Mouse (Mus musculus) intestine, embryonic 15.5 days (tissue): ENCODE results near the gene Cldn7. TPM values are rescaled to one million over a fixed set of nuclear protein-coding genes. Genes with fewer than 3 reads are reported as not detected.

ENCODE experiments used
- ATAC-seq: fragments of 200-750 bp; cut with Nextera tagmentation; 2 replicates; pipeline ENCODE4 v1.8.0; 2017; ENCODE audit warnings: moderate TSS enrichment, moderate library complexity
- H3K27ac ChIP-seq: fragments of 300-500 bp; sonication (generic); 2 replicates; pipeline ENCODE4 v1.5.1; 2015; ENCODE audit warnings: mild to moderate bottlenecking, inconsistent platforms
- H3K27me3 ChIP-seq: fragments of 300-500 bp; sonication (generic); replicated peaks from 2 replicates; pipeline ENCODE4 v1.6.1; 2015; ENCODE audit warnings: inconsistent platforms
- H3K36me3 ChIP-seq: fragments of 300-500 bp; sonication (generic); 2 replicates; pipeline ENCODE4 v1.6.1; 2015; ENCODE audit warnings: inconsistent platforms
- H3K4me1 ChIP-seq: fragments of 300-500 bp; sonication (generic); replicated peaks from 2 replicates; pipeline ENCODE4 v1.6.1; 2015; ENCODE audit warnings: inconsistent platforms
- H3K4me2 ChIP-seq: fragments of 300-500 bp; sonication (generic); replicated peaks from 2 replicates; pipeline ENCODE4 v1.6.1; 2015; ENCODE audit warnings: mild to moderate bottlenecking, inconsistent platforms
- H3K4me3 ChIP-seq: fragments of 300-500 bp; sonication (generic); replicated peaks from 2 replicates; pipeline ENCODE4 v1.5.1; 2015; ENCODE audit warnings: inconsistent platforms
- H3K9ac ChIP-seq: fragments of 300-500 bp; sonication (generic); 2 replicates; pipeline ENCODE4 v1.6.1; 2015; ENCODE audit warnings: inconsistent platforms
- H3K9me3 ChIP-seq: fragments of 300-500 bp; sonication (generic); 2 replicates; pipeline ENCODE4 v1.6.1; 2016; ENCODE audit warnings: inconsistent platforms
- WGBS: fragments of 180-500 bp; shearing (Covaris S2); methylation state at CpG from one replicate; pipeline ENCODE4 v1.1.7; 2015; 5-methylcytosine and 5-hydroxymethylcytosine counted together
- polyA plus RNA-seq: library from polyadenylated mRNA; unstranded; fragments of >200 nt; fragmentation: Nextera tagmentation; extraction: Ambion mirVana; gene quantifications from 2 replicates; pipeline ENCODE4 v1.2.1, GENCODE M21; 2015

Gene Cldn7
- polyA plus RNA-seq, 1 experiment from 2014 or later, result 977 TPM

DNA sequence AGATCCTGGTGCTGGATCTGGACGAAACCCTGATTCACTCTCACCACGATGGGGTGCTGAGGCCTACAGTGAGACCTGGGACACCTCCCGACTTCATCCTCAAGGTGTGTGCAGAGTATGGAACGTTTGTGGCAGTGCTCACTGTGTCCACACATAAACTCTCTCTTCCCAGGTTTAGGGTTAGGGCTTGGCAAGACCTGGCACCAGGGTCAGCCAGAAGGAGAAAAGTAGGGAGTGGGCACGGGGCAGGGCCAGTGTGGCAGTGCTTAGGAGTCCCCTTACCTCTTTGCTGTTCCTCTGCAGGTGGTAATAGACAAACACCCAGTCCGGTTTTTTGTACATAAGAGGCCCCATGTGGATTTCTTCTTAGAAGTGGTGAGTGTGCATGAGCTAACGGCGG lies 19.9 kb downstream of the Cldn7 start:
- WGBS, result 89% methylated on average over 8 of the region's 8 CpGs
- no peak for ATAC-seq
- Histone ChIP-seq H3K27ac (no peak overlapping the region), H3K4me2 (no peak overlapping the region), H3K9me3 (no peaks in the 10 kb centered on the region), H3K4me3 (no peak overlapping the region), H3K36me3 (peaks cover 36% of the 10 kb centered on the region), H3K9ac (no peak overlapping the region), H3K27me3 (no peaks in the 10 kb centered on the region), H3K4me1 (peaks cover 16% of the 10 kb centered on the region)

DNA sequence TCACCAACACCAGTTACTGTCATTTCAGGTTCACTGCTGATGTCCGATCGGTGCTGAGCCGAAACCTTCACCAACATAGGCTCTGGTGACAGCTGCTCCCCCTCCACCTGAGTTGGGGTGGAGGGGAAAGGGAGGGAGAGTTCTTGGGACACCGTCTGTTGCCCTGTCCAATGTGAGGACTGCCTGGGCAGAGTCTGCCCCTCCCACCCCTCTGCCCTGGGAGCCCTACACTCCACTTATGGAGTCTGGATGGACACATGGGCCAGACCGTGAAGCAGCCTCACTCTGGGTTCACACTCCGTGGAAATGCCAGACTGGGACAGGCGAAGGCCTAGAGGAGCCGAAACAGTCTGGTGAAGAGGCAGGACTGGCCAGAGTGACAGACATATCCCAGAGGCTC lies 25.4 kb downstream of the Cldn7 start:
- 87% methylated on average over 8 of the region's 8 CpGs for WGBS
- Histone ChIP-seq H3K4me1 (peaks cover 5% of the 10 kb centered on the region), H3K27me3 (no peaks in the 10 kb centered on the region), H3K9ac (no peak overlapping the region), H3K4me2 (no peak overlapping the region), H3K27ac (0 out of 2 replicates have a peak overlapping the region, but pooled peaks have one; percentile 40), H3K36me3 (peaks cover 37% of the 10 kb centered on the region), H3K9me3 (no peaks in the 10 kb centered on the region), H3K4me3 (no peak overlapping the region)
- ATAC-seq, result no peak

DNA sequence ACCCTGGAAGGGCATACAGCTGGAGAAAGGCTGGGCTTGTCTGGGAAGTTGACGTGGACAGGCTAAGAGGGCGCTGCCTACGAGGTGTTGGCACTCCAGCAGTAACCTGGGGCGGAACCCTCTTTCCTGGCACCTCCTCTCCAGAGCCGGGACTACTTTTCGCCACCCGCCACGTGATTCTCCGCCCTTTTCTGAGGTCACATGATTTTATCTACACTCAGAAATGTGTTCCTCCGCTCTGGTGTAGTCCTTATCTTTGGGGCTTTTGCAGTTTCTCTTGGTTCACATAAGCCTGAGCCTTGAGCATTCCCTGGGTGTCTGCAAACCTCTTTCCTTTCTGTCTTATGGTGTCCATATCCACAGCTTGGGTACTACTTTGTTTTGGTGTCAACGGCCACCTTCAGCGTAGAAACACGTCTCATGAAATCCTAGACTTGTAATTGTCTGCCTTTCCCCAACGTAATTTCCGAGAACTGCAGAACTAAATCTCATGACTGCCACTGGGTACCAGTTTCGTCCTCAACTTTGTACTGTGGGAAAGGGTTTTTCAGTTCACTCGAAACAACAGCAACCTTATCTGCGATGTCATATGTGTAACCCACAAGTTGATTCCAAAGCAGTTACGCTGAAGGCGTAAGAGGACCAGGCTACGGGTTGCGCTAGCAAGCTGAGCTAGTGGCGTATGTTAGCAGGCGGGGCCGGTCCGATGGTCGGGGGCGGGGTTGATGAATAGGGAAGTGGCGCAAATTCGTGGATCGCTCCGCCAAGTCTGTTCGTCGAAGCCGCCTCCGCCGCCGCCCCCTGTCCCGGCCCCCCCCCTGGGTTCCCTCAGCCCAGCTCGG lies 26.5 kb downstream of the Cldn7 start, which contains the start of gene Gabarap:
Gene Gabarap (plus strand): TSS at position 294 of the 842 bp plus-strand sequence.
- H3K4me3 ChIP-seq, result peak within 1 kb of the TSS; percentile 71
- H3K27ac ChIP-seq, result peak within 1 kb of the TSS; percentile 94
- peak within 1 kb of the TSS; percentile 85 for H3K9ac ChIP-seq
- no peaks in the 10 kb centered on the region for H3K27me3 ChIP-seq
- peaks cover 31% of the 10 kb centered on the region for H3K36me3 ChIP-seq
- WGBS, result under 1% methylated on average over 40 of the region's 40 CpGs
- peak; percentile 78 for ATAC-seq
- H3K4me1 ChIP-seq, result peaks cover 5% of the 10 kb centered on the region
- H3K9me3 ChIP-seq, result no peaks in the 10 kb centered on the region
- peak within 1 kb of the TSS; percentile 80 for H3K4me2 ChIP-seq

DNA sequence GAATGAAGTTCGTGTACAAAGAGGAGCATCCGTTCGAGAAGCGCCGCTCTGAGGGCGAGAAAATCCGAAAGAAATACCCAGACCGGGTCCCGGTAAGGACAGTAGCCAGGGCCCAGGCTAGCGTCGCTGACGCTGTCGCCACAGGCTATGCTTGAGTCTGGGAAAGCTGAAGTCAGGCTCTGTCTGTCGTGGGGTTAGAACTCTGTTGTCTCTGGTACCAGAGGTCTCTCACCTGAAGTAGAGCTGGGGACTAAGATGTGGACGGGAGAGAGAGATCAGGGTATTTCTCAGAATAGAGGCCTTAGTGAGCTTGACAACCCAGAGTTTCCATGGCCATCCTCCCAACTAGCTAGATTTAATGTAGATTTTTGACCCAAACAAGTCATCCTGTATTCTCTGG lies 27.1 kb downstream of the Cldn7 start:
- no peaks in the 10 kb centered on the region for H3K27me3 ChIP-seq
- peaks cover 5% of the 10 kb centered on the region for H3K4me1 ChIP-seq
- peak overlapping the region; percentile 94 for H3K27ac ChIP-seq
- H3K4me2 ChIP-seq, result peak overlapping the region; percentile 80
- H3K9me3 ChIP-seq, result no peaks in the 10 kb centered on the region
- H3K9ac ChIP-seq, result peak overlapping the region; percentile 85
- peak overlapping the region; percentile 71 for H3K4me3 ChIP-seq
- H3K36me3 ChIP-seq, result peaks cover 27% of the 10 kb centered on the region
- under 1% methylated on average over 15 of the region's 15 CpGs for WGBS
- ATAC-seq, result peak; percentile 19

DNA sequence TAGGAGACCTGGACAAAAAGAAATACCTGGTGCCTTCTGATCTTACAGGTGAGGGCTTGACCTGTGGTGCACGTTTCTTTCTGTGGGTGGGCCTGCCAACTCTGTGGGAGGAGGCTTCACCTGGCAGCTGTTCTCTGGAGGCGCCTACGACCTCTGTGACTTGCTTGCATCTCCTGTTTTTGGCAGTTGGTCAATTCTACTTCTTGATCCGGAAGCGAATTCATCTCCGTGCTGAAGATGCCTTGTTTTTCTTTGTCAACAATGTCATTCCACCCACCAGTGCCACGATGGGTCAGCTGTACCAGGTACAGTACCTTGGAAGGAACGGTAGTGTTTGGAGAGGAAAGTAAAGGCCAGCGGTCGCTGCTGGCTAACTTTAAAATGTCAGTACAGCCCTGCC lies 27.8 kb downstream of the Cldn7 start:
- Histone ChIP-seq H3K36me3 (peaks cover 23% of the 10 kb centered on the region), H3K4me1 (peaks cover 8% of the 10 kb centered on the region), H3K27ac (no peak overlapping the region), H3K27me3 (no peaks in the 10 kb centered on the region), H3K4me2 (peak overlapping the region; percentile 80), H3K9me3 (no peaks in the 10 kb centered on the region), H3K9ac (0 out of 2 replicates have a peak overlapping the region, but pooled peaks have one; percentile 9), H3K4me3 (peak overlapping the region; percentile 71)
- no peak for ATAC-seq
- WGBS, result 80% methylated on average over 10 of the region's 10 CpGs

DNA sequence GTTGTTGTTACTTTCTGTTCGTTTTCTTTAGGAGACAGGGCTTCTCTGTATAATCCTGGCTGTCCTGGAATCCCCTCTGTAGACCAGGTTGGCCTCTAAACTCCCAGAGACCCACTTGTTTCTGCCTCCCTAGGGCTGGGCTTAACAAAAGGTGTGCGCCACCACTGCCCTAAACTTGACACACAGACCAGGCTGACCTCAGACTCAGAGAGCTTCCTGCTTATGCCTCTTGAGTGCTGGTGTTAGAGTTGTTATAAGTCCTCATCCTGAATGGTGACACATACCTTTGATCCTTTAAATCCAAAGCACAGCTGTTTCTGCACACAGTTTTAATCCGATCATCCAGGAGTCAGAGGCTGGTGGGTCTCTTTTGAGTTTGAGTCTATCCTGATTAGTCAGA lies 28.4 kb downstream of the Cldn7 start:
- Histone ChIP-seq H3K9me3 (no peaks in the 10 kb centered on the region), H3K4me2 (peak overlapping the region; percentile 80), H3K4me1 (peaks cover 13% of the 10 kb centered on the region), H3K9ac (no peak overlapping the region), H3K27me3 (no peaks in the 10 kb centered on the region), H3K27ac (no peak overlapping the region), H3K4me3 (0 out of 2 replicates have a peak overlapping the region, but pooled peaks have one; percentile 71), H3K36me3 (peaks cover 19% of the 10 kb centered on the region)
- no peak for ATAC-seq
- 83% methylated on average over 3 of the region's 3 CpGs for WGBS

DNA sequence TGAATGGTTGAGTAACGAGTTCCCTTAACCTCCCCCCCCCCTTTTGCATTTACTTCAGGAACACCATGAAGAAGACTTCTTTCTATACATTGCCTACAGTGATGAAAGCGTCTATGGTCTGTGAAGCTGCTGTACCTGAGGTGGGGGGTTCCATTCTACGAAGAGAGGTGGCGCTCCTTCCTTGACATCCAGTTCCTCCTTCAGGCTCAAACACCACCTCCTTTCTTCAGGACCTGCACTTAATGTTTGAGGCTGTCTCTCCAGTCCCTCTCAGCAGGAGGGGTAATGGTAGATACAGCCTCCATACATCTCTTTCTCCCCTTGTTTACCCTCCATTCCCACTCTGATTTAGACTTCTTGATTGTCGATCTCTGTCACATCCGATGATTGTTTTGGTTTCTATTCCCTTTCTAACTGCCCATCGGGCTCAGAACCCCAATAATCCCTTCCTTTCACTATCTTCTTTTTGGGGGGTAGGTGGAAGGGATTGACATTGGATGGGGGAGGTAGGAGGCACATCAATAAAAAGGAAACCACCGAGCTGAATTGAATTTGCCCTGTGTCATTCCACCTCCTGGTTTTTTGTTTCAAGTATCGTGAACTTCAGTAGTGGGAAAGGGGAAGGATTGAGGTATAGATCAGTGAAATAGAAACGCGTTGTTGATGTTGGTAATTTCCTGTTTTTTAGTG lies 30.0 kb downstream of the Cldn7 start:
- no peaks in the 10 kb centered on the region for H3K9me3 ChIP-seq
- peaks cover 27% of the 10 kb centered on the region for H3K36me3 ChIP-seq
- peaks cover 24% of the 10 kb centered on the region for H3K4me1 ChIP-seq
- 84% methylated on average over 11 of the region's 11 CpGs for WGBS
- no peaks in the 10 kb centered on the region for H3K27me3 ChIP-seq
- no peak for ATAC-seq
- H3K9ac ChIP-seq, result no peak overlapping the region
- H3K4me3 ChIP-seq, result no peak overlapping the region
- 0 out of 2 replicates have a peak overlapping the region, but pooled peaks have one; percentile 11 for H3K4me2 ChIP-seq
- H3K27ac ChIP-seq, result no peak overlapping the region

DNA sequence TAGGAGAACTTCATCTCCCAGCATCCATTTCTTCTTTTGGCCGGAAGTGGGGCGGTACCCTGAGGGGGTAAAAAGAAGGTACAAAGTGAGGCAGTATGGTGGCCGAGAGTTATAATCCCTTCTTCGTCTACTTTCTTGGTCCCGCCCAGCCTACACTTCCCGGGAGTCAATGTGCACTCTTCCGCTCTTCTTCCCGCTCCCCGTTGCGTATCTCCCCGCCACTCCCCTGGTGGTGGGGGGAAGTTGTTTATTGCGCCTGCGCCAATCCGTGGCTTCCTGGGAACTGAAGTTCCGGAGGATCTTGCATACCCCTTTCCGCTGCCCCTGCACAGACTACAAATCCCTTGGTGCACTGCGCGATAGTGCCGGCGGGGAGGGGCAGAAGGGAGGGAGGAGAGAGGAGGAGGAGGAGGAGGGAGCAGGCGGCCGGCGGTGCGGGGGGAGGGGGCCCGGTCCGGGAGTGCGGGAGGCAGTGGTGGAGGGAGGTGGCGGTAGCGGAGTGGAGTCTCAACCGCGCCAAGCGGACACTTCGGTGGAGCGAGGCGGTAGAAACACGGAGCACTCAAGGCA lies 30.9 kb downstream of the Cldn7 start, which contains the start of gene Phf23:
Gene Phf23 (plus strand): TSS at position 387 of the 570 bp plus-strand sequence.
- Histone ChIP-seq H3K27ac (peak within 1 kb of the TSS; percentile 96), H3K9ac (peak within 1 kb of the TSS; percentile 90), H3K9me3 (no peaks in the 10 kb centered on the region), H3K4me1 (peaks cover 26% of the 10 kb centered on the region), H3K4me2 (peak within 1 kb of the TSS; percentile 60), H3K36me3 (peaks cover 24% of the 10 kb centered on the region), H3K27me3 (no peaks in the 10 kb centered on the region), H3K4me3 (peak within 1 kb of the TSS; percentile 94)
- peak; percentile 82 for ATAC-seq
- WGBS, result under 1% methylated on average over 36 of the region's 36 CpGs

DNA sequence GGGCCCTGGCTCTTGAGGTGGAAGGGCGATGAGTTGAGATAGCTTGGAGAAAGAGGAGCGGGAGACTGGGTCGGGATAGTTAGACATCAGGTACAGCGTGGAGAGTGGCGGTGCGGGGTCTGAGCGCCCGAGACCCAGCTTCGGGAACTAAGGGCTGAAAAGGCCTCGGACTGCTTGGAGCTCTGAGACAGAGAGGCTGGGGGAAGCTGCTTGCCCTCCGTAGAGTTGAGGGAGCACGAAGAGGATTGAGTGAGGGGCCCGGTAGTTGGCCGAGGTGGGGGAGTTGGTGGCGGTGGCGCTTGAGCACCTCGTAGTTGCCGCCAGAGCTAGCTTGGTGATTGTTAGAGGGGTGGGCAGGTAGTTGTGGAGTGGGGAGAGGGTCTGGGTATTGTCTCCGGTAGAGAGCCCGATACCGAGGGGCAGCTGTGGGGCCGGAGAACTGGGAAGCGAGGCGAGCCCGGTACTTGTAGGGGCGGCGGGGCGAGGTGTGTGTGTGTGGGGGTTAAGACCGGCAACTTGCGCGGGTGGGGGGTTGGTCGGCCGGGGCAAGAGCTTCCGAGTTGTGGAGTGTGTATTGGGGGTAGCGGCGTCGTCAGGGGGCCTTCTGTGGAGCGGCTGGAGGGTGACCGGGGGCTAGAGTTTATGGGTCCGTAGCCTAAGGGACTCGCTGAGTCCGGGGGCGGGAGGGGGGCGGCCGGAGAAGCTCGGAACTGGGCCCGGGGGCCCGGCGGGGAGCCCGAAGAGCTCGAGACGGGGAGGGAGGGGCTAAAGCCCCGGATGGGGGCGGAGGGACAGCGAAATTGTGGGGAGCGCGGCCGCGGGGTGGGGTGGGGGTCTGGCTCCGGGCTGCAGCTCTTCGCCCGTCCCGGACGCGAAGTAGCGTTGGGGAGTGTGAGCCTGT lies 31.8 kb downstream of the Cldn7 start:
- H3K4me3 ChIP-seq, result peak overlapping the region; percentile 94
- no peaks in the 10 kb centered on the region for H3K27me3 ChIP-seq
- peak overlapping the region; percentile 96 for H3K27ac ChIP-seq
- H3K4me2 ChIP-seq, result peak overlapping the region; percentile 60
- H3K9me3 ChIP-seq, result no peaks in the 10 kb centered on the region
- peaks cover 24% of the 10 kb centered on the region for H3K36me3 ChIP-seq
- peak; percentile 13 for ATAC-seq
- H3K9ac ChIP-seq, result peak overlapping the region; percentile 90
- peaks cover 26% of the 10 kb centered on the region for H3K4me1 ChIP-seq
- WGBS, result under 1% methylated on average over 65 of the region's 66 CpGs

DNA sequence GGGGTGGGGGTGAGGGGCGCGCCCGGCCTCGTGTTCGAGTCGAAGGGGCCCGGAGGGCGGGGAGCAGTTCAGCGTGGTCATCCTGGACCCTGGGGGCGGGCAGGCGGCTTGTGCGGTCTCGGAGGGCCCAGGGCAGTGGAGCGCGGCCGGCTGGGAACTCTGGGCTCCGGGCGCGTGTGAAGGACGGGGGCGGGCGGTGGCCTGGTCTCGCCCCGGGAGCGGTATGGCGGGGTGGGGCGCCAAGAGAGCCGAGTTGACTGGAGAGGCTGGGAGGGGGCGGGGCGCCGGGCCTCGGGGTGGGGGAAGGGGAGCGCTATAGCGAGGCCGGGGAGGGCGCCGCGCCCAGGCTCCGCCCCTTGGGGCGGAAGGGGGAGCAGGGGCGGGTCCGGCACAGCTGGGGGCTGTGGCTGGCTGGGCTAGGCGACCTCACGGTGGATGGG lies 32.5 kb downstream of the Cldn7 start:
- Histone ChIP-seq H3K27ac (peak overlapping the region; percentile 96), H3K9ac (peak overlapping the region; percentile 90), H3K27me3 (no peaks in the 10 kb centered on the region), H3K9me3 (no peaks in the 10 kb centered on the region), H3K4me1 (peaks cover 32% of the 10 kb centered on the region), H3K36me3 (peaks cover 24% of the 10 kb centered on the region), H3K4me2 (peak overlapping the region; percentile 60), H3K4me3 (peak overlapping the region; percentile 94)
- peak; percentile 66 for ATAC-seq
- whole genome bisulfite sequencing, result 2% methylated on average over 40 of the region's 44 CpGs
